Mouse (Mus musculus): ENCODE measurements around the gene Calhm2.

Gene Calhm2

DNA sequence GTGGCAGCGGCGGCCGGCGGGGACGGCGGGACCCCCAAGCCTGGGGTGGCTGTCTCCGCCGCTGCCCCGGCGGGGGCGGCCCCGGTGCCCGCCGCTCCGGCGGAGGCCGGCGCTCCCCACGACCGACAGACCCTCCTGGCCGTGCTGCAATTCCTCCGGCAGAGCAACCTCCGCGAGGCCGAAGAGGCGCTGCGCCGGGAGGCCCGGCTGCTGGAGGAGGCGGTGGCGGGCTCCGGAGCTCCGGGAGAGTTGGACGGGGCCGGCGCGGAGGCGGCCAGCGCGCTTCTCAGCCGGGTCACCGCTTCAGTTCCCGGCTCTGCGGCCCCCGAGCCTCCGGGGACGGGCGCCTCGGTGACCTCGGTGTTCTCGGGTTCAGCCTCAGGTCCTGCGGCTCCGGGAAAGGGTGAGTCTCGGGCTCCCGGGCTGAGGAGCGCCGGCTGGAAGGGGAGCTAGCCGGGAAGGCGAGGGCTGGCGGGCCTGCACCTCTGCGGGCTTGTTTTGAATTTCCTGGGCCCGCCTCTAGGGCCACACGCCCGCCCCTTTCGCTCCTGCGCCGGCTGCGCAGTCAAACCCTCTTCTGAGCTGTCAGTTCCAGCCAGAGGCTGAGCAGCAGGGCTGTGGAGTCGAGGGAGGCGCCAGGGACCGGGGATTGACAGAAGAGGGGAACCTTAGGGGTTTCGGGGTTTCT, 70.0 kb downstream of the Calhm2 start:
- peak; percentile 90 for DNase-seq (ENCODE audit: extremely low read depth, low read depth)

- peak; percentile 98 for DNase-seq (ENCODE audit: extremely low read depth, low read depth)
These were observed 70.8 kb downstream of the Calhm2 start, which contains the start of gene Taf5 for GRCm38 (mm10) chr19:47067096-47067882. Gene Taf5, plus strand, starts transcription at chr19:47067746.

DNA sequence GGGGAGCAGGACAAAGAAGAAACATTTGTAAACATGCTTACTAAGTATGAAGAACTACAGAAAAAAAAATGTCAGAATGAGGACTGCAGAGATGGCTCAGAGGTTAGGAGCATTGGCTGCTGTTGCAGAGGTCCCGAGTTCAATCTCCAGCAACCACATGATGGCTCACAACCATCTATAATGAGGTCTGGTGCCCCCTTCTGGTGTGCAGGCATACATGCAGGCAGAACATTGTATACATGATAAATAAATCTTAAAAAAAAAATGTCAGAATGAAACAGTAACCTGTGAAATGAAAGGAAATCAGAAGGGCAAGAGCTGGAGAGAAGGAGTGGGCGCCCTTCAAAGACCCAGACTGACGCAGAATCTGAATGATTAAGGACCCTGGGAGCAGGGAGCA, 72.2 kb downstream of the Calhm2 start:
- no peak for DNase-seq (ENCODE audit: extremely low read depth, low read depth)

- no peak for DNase-seq (ENCODE audit: extremely low read depth, low read depth)
These were observed 80.4 kb downstream of the Calhm2 start for GRCm38 (mm10) chr19:47057684-47058083.
